Mouse (Mus musculus) C2C12 (cell line): ENCODE data around the gene Stk4.

ENCODE experiments used
- CEBPB ChIP-seq: IDR thresholded peaks from one replicate; pipeline ENCODE4 v1.6.1; 2011; ENCODE audit warnings: low read depth, mild to moderate bottlenecking, control low read depth, moderate library complexity
- CTCF ChIP-seq: IDR thresholded peaks from one replicate; pipeline ENCODE4 v1.5.1; 2011; ENCODE audit not compliant: control insufficient read depth, insufficient read depth, insufficient read length
- MAX ChIP-seq: IDR thresholded peaks from one replicate; pipeline ENCODE4 v1.6.1; 2011; ENCODE audit warnings: mild to moderate bottlenecking, control low read depth
- MYOD1 ChIP-seq: IDR thresholded peaks from one replicate; pipeline ENCODE4 v1.6.1; 2011; ENCODE audit warnings: low read depth; ENCODE audit not compliant: control insufficient read depth, insufficient read length
- MYOG ChIP-seq: IDR thresholded peaks from one replicate; pipeline ENCODE4 v1.6.1; 2011; ENCODE audit not compliant: control insufficient read depth, insufficient read length; ENCODE audit errors: extremely low read depth
- USF1 ChIP-seq: IDR thresholded peaks from one replicate; pipeline ENCODE4 v1.6.1; 2011; ENCODE audit warnings: low read depth, mild to moderate bottlenecking, control low read depth, moderate library complexity

DNA sequence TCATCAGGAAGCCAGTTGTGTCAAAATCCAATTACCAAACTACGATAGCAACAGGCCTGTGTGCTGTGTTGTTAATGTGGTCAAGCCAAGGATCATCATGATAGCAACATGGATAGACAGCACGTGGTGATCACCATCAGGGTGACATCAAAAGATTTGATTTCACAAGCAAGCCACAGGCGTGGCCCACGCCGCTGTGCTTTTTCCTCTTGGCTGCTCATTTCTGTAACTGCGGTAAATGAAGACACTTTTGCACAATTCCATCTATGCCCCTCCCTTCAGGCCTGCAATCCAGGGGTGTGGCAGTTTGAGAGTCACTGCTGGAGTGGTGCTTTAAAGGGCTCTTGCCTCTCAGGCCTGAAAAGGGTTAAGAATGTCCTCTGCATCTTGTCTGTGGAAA lies 29.2 kb upstream of the Stk4 start:
- TF ChIP-seq CTCF (no peak), MAX (no peak), USF1 (no peak), CEBPB (no peak), MYOG (no peak), MYOD1 (no peak)
